Mouse (Mus musculus) mesoderm, embryonic 11.5 days (tissue): Measurements from ENCODE around the gene Toporsl.

ENCODE experiments used
- DNase-seq: peaks from one replicate; pipeline ENCODE4 v3.0.0-alpha.2; 2012; ENCODE audit warnings: low read depth, low spot score

The Toporsl gene

DNA sequence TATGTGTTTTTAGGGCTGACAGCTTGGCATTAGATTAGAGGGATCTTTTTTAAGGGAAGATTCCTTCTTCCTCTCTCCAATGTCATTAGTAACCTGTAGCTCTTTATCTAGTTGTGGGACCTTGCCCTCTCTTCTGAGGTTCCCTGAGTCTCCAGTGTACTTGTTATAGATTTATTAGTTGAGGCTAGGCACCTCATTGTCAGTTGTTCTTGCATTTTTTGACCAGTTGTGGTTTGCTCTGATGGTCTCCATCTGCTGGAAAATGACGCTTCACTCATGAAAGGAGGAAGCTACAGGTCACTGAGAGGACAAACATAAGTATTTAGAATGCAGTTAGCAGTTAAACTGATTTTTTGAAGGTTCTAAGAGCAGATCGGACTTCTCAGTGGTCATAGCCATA lies at the start of gene Toporsl:
Gene Toporsl (plus strand): TSS at position 348 of the 400 bp plus-strand sequence.
- no peak for DNase-seq

DNA sequence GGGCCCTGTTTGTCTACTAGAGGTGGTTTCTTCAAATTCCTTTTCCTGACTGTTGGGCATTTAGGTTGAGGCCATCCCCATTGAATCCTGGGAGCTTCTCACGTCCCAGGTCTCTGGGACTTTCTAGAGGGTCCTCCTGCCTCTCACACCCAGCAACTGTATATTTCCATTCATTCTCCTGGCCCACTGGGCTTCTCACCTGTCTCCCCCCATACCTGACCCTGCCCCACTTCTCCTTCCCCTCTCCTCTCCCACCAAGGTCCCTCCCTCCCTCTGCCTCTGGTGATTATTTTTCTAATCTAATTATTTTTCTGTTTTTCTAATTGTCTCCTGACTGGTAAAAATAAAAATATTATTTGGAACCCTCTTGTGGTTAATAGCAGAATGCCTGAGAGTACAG lies 38.4 kb upstream of the Toporsl start:
- no peak for DNase-seq

DNA sequence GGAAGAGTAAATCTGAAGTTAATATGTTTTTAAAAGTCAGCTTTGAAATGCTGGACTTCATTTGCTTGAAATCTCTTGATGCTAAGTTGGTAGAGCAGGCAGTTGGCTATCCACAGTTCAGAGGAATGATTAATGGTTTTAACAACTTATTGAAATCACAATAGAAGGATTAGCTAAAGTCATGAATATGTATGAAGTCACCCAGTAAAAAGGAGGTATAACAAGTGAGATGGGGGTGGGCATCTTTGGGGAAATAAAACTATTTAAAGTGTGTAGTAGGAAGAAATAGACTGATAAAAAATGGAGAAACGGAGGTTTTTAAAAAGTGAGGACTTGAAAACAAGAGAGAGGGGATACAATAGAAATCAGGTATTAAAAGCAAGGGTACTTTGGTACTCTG lies 38.0 kb upstream of the Toporsl start:
- no peak for DNase-seq

DNA sequence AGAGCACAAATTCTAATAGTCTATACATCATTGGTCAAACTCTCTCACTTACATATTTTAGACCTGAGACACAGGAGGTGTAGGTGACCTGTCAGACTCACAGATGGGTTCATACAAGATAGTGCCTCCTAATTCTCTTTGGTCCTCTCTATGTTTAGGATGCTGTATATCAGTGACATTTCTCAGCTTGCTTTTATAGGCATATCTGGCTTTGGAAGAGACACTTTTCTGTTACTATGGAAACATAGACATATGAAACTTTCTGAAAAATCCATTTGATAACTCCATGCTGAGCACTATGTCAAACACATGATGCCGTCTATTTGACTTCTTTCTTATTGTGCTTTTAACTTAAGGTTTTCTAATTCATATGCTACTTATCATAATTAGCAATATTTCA lies 32.2 kb upstream of the Toporsl start:
- DNase-seq: no peak

DNA sequence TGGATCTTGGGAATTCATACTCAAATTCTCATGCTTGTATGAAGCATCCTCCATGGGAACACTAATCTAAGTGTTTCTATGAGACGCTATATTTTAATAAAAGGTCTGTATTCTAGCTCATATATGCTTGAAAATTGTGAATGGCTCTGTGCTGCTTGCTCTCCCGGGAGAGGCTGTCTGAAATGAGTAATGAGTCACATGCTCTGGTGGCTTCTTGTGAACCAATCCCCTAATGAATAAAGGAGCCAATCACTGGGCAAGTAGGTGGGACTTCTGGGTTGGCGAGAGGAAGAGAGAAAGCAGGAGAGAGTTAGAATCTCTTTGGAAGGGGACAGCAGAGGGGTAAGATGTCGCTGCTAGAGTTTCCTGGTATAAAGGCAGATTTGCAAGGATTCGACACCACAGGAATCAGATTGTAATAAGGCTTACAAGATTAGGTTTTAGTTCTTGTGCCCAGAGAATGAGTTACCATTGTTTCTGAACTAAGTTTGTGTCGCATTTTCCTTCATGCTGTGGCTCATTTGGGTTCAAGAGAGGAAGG lies 9.8 kb upstream of the Toporsl start:
- DNase-seq: no peak

DNA sequence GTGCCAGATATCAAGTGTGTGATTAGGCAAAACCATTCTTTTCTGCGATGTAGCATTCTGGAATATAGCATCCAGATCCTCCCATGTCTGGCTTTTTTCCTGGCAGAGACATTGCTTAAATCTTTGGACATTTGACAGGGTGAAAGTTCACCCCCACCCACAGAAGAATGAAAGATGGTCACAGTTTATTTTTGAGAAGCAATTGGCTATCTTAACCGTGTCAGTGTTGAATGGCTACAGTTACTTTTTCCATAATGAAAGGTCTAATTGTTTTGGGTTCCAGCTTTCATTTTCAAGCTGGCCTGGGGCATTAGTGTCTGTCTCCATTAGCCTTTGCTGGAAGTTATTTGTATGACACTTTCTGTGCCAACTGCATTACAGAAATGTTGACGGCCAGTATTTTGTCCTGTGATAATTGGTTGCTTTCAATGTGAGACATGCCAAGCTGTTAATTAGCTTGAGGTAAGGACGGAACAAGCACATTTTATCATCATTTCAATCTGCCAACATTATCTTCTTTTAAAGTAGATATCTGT lies 2.2 kb upstream of the Toporsl start:
- DNase-seq: no peak

DNA sequence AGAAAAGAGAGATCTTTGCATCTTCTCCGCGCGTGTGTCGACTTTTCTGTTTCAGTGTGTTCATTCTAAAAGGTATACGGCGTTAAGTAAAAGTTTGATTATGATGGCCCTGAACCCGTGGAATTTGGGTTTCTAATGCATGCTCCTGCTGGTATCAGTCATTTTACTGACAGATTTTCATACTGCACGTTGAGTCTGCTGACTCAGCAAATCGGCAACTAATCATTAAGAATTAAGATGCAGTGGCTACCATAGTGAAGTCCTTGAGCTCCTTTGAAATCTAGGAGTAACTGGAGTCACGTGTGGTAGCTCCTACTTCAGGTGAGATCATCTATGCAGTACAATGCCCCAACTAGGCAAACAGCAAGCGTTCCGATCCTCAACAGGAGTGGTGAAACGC lies 1.4 kb upstream of the Toporsl start:
- DNase-seq: no peak

DNA sequence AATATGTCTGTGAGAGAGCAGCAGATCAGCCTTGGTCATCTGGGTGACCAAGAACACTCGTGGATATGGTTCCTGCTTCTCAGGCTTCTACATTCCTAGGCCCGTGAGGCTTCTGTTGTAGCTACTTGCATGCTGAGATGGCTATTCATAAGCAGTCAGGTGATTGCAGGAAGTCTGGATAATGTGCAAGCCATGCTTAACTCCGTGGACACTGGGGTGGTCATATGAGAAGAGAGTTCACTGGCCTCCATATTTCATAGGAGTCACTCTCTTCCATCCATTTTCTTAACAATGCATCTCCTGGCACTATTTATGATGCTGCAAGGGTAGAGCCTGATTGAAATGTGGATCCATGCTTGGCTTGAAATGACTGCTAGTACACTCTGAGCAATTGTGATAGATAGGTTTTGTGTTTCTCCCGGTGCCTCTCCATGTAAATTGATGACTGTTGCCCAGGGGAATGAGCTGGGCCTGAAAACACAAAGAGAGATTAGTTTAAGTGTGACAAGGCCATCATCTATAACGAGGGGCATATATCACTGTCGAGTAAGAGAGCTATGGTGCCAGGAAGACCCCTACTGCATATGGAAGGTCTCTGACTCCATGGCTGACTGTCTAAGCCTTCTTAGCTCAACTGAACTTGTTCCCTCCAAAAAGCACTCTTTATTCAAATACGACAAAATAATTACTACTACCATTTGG lies 2.3 kb downstream of the Toporsl start:
- DNase-seq: peak; percentile 56

DNA sequence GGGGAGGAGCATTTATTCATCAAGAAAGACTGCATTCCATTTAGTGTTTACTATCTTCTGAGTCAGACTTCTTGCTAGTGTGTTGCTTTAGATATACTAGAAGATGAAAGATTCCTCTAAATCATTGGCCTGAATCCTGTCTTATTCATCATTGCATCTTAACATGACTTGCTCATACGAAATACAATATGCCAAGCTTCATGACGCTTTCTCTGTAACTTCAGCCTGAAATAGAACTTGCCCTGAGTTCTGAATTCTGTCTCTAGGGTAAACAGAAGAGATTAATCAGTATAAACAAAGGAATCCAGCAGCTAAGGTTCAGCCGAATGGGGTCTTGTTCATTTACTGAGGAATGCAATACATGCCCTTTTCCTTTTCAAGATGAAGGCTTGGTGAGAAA lies 10.8 kb downstream of the Toporsl start:
- no peak for DNase-seq

DNA sequence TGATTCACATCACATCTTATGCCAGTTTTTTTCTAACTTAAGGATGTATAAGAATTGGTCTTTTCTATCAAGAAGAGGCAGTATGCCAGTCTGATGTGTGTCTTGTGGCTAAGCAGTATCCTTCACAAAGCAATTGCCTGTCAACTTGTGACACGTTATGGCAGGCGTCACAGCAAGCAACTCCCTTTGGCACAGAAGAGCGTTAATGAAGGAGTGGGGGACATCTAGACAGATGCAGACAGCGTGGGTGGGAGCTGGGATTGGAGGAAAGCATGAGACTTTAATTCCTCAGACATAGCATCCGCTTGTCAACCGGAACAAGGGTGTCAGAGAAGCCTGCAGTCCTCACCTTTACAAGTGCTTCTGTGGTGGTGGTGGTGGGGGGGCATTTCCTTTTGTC lies 38.9 kb downstream of the Toporsl start:
- no peak for DNase-seq

DNA sequence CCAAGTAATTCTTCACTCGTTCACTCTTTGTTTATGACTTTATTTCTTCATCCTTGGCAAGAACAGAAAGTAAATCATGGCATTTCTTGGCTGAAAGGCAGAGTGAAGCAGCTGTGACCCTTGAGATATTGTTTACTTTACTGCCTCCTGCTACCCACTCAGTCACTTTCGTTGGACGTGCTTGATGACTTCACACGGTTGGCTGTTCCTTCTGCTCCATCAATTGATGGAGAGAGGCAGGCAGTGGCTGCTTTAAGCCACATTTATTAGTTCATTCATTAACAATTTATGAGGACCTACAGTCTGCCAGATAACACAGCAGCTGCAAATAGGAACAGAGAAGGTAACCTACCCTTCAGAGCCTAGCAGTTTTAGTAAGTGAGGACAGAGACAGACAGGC lies 51.7 kb downstream of the Toporsl start:
- peak; percentile 15 for DNase-seq

DNA sequence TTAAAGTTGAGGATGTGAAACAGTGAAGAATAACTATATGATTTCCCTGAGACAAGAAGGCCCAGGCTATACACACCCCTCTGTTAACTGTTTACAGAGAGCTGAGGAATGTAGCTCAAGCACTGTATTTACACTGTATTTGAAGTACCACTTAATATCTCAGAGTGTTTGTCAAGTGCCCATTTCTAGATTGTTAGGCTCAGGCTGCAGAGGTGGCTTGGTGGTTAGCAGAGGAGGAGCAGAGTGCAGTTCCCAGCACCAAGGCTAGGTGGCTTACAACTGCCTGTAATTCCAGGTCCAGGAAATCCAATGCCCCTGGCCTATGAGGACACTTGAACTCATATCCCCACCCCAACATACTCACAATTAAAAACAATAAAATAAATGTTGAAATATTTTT lies 63.6 kb downstream of the Toporsl start:
- DNase-seq: no peak

DNA sequence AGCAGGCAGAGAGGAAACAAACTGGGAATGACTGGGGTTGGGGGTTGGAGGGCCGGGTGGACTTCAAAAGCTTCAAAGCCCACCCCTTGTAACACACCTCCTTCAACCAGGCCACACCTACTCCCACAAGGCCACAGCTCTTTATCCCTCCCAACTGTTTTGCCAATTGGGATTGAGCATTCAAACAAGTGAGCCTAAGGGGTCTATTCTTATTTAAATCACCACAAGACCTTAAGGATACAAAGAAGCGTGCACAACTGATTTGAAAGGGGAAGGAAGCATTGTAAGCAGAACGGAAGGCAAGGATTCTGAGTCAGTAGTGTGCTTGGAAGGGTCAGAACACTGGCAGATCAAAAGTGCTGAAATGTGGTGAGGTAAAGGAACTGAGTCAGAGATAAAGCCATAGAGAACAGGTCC lies 64.6 kb downstream of the Toporsl start:
- DNase-seq: peak; percentile 45

DNA sequence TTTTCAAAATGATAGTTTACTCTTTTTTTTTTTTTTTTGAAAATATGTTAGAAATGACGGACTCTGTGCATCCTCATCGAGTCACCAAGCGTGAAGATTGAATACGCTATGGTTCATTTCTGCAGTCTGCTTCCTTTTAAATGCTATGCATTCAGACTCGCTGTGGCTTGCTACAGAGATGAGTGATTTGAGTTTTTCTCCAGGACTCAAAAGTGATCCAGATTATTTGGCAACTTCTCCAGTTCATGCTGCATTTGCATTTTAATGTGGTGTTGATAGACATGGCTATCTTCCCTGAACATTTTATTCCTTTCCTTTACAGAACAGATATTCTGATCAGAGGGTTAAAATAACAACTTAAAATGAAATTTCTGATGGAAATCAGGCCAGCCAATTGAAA lies 65.2 kb downstream of the Toporsl start:
- no peak for DNase-seq
